Mouse (Mus musculus) embryo, embryonic 9.5 days (tissue): ENCODE results near the gene Tcf21.

Experiments
- DNase-seq: peaks from one replicate; pipeline ENCODE4 v3.0.0-alpha.2; 2017; ENCODE audit errors: extremely low spot score

Tcf21 gene

DNA sequence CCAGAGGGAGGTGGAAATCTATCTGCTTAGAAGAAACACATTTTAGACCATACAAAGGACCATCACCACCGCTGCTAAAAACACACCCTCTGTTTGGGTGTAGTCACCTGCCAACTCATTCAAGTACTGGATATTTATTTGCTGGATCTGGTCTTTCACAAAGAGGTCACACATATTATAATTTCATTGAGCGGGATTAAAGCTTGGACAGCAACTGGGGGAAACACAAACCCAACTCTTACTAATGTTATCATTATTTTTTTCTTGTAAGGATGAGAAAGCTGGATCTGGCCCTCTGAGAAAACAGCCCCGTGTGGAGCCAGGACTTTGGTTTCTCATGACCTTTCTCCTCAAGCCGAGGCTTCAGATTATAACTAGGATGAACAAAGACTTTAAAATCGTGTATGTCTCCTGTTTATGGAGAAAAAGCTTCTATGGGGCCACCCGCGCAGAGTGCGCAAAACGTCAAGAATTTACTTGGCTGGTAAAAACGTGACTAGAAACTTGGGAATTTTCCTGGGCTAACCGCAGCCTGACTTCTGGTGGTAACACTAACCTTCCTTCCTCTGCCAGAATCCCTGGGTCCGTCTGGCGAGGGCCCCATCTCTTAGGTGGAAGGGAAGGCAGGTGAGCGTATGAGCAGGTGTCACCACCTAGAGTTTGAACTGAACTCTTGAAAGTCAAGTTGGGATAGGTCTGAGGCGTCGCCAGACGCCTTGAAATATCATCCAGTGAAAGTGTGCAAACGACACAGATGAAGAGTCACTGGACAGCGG lies 4.3 kb downstream of the Tcf21 start:
- peak; percentile 17 for DNase-seq

DNA sequence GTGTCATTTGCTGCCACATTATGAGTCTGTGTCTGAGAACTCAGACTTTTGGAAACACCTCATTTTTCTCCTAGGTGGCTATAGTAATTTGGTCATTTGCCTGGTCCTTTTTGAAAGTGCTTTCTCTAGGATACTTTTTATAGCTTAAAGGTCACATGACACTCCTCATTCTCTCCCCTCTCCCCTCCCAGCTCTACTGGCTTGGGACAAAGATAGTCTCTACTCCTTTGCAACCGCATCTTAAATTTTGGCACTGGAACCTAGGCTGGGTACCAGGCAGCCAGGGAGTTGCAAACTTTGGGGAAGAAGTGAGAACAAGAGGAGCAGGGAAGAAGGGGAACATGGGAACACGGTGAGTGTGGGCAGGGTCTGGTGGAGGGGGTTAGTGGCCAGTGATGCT lies 5.2 kb downstream of the Tcf21 start:
- DNase-seq = peak; percentile 16

DNA sequence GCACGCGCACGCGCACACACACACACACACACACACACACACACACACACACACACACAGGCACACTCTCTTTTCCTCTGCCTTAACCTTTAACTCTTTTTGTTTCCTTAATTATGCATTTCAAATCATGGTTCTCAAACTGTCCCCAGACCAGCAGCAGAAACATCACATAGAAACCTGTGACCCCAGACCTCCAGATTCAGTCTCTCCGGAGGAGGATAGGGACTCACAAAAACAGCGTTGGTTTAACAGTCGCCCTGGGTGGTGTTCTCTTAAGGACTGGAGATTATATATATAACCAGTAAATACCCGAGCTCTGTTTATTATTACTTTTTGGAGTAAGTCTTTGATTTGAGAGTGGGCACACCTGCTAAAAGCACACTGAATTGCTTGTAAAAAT lies 5.7 kb downstream of the Tcf21 start:
- DNase-seq = peak; percentile 28

DNA sequence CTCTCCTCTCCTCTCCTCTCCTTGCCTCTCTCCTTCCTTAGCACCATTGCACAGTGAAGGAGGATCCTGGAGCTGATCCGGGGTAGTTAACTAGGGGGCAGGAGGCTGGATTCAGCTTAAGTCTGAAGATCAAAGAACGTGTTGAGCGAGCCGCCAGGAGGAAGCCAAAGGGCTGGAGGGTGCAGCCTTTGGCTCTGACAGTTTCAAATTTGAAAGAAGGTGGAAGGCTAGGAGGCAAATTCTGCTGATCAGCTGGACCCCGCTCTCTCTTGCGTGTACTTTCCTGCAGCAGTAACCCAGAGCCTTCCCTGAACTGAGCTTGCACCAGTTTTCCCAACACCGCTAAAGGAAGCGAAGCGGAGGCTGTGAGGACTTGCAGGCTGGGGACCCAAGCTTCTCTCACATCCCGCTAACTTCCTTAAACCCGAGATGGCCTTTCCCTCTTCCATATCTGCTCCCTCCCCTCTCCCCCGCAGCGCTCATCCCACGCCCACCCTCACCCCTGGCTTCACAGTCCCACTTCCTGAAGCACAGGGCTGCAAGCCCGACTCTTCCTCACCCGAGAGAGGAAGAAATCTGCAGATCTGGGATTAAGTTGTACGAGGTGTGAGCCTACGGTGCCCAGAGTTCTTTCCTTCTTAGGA lies 6.5 kb downstream of the Tcf21 start:
- peak; percentile 61 for DNase-seq

DNA sequence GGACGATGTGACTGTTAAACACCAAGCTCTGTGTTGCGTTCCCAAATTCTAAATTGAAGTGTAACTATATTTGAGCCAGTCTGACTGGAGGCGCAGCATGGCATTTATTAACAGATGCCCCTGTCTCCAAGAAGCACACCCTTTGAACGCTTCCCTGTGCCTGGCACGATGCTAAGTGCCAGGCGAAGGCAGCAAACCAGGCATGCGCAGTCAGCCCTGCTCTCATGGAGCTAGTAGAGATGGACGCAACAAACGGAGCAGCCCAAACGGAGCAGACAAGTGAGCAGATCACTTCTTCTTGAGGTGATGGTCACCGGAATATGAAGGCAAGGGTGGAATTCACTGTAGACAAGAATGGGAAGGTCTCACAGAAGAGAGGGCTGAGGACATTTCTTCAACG lies 8.1 kb downstream of the Tcf21 start:
- DNase-seq = peak; percentile 23

DNA sequence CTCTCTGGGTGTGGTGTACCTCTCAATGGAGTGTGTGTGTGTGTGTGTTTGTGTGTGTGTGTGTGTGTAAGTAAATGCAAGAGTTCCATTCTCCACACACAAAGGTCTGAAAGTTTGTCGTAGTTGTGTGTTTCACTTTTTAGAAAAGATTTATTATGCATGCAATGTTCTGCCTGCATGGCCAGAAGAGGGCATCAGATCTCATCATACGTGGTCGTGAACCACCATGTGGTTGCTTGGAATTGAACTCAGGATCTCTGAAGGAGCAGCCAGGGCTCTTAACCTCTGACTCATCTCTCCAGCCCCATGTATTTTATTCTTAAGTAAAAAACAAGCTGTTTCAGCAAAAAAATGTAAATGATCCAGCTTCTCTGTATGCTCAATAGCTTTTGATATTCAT lies 37.3 kb downstream of the Tcf21 start:
- no peak for DNase-seq

DNA sequence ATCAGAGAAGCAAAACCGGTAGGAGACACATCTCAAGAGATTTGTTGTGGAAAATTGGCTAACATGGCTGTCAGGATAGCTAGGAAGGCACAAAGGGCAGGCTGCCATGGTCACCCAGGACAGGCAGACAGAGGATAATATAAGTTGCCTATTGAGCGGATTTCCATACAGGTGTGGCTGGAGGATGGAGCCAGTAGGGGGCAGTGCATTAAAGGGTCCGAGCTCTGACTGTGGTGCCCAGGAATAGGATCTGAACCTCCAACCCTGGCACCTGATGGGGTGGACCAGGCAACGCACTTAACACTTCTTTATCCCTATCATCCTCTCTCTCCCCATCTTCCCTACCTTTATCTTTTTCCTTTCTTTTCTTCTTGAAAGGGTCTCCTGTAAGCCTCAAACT lies 38.5 kb downstream of the Tcf21 start:
- DNase-seq = peak; percentile 25

DNA sequence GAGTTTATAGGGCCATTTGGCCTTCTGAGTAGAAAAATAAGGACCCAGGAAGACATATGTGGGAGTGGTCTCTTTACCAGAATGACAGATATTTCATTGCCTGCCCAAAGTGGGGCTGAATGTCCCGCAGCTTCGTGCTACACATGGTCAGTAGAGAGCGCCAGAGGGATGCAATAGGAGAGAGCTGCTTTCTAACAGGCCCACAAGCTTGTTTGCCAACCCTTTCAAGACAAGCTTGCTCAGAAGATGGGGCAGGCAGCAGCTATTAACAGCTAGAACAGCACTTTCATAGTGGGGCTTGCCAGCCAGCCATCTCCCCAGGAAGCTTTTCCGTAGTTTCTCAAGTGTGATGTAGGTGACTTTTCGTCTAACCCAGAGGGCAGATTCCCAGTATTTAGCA lies 42.0 kb downstream of the Tcf21 start:
- peak; percentile 55 for DNase-seq

DNA sequence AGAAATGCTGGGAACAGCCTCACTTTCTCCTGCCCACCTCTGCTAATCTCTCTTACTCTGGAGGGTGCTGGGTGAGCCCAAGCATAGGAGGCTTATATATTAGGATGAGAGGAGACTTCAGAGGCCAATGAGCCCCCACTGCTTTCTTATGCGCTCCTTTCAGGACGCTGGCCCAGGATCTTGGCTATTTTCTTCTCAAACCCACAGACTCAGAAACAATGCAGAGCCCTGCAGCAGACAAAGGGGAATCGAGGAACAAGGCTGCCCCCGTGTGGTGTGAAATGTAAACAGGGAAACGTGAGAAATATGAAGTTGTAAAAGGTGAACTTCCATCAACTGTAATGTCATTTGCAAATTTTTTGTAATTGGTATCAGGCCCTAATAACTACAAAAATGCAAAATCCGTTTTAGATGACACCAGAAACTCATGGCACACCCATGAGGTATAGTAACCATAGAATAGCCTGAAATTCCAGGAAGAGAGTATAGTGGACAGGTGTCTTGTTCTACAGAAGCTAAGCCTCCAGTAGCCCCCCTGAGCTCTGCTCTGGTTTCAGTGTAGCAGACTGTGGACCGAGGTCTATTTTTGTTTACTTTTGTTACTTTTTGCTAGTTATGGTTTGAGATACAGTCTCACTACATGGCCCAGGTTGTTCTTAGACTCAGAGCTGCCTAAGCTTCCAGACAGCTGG lies 43.8 kb downstream of the Tcf21 start:
- DNase-seq = peak; percentile 31

DNA sequence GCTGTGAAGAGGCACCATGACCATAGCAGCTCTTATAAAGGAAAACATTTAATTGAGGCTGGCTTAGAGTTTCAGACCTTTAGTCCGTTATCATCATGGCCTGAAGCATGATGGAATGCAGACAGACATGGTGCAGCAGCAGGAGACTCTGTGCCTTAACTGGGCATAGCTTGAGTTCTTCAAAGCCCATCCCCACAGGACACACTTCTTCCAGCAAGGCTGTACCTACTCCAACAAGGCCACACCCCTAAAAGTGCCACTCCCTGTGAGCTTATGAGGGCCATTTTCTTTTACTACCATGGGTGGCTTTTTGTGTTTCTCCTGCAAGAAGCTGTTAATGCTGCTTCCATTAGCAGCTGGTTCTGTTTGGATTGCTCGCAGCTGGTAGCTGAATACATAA lies 44.5 kb downstream of the Tcf21 start:
- DNase-seq = no peak

DNA sequence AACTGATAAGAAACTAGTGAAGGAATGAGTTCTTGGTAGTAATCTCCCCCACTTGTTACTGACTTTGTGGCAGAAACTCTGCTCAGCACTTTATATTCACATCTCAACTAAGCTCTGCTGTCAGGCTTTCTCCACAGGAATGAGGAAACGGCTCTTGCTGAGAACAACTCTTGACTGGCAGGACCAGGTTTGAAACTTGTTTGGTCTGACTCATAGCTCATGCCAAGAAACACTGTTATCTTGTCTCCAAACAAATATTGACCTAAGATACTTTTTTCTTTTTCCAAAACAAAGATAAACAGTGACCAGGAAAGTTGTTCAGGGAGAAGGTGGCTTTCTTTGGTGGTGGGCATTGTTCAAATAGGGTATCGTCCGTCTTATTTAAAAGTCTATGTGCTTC lies 45.3 kb downstream of the Tcf21 start:
- DNase-seq = no peak
